Mouse (Mus musculus) liver, embryonic 14.5 days (tissue): ENCODE measurements at regions not wholly inside any gene's neighbourhood (a gene's known extent, or its start where the extent isn't known, plus 50 kb on each side); places are given as distances from the start of the nearest gene placed in this dataset.

Source experiments
- CTCF ChIP-seq: IDR thresholded peaks from 2 replicates; pipeline ENCODE4 v1.5.1; 2016; ENCODE audit warnings: antibody characterized with exemption, low read depth, control low read depth
- EP300 ChIP-seq: IDR thresholded peaks from 2 replicates; pipeline ENCODE4 v1.6.1; 2016; ENCODE audit warnings: antibody characterized with exemption, low read depth

DNA sequence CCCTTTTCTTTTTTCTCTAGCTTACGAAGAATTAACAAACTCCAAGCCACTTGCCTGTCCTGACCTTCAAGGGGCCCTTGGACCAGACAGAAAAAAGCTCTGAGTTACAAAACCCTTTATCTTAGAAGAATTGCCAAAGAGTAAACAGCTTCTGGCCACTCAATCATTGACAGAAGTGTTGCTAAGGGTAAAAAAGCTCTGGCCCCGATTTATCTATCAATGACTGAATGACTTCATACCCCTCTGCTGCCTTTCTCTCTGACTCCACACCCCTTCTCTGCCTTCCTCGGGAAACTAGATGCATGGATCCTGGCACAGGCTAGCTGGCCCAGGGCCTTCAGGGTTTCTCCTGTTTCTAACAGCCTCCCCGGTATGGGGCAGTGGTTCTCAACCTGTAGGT lies 105.2 kb upstream of the Slc16a7 start:
- TF ChIP-seq CTCF: no peak
- TF ChIP-seq EP300: no peak
